Mouse (Mus musculus) gonadal fat pad, adult 2 months (tissue): ENCODE measurements around the gene Fbxo47. TPM values are rescaled to one million over a fixed set of nuclear protein-coding genes. Genes with fewer than 3 reads are reported as not detected.
"Not testable (repeated sequence)": the region's sequence is repeated elsewhere in the genome, so short reads cannot be mapped to it uniquely, and the experiment has no call there.

Experiments used
- DNase-seq: peaks from one replicate; pipeline ENCODE4 v3.0.0-alpha.2; 2012; ENCODE audit warnings: low read depth
- polyA plus RNA-seq: library from polyadenylated mRNA; depleted of rRNA; stranded (reverse); fragments of >200 nt; gene quantifications from 2 replicates; pipeline ENCODE4 v1.2.3, GENCODE M21; 2012

Fbxo47 gene
- polyA plus RNA-seq, 1 experiment: 0.39 TPM

GRCm38 (mm10) chr11:97880362-97880761 lies 3.6 kb downstream of the Fbxo47 start:
- no peak for DNase-seq

- no peak for DNase-seq
Observed at GRCm38 (mm10) chr11:97877341-97877740, 6.6 kb downstream of the Fbxo47 start.

- DNase-seq: no peak
Observed at GRCm38 (mm10) chr11:97874396-97874795, 9.6 kb downstream of the Fbxo47 start.

- not testable (repeated sequence) for DNase-seq
Observed at GRCm38 (mm10) chr11:97872378-97872777, 11.6 kb downstream of the Fbxo47 start.

GRCm38 (mm10) chr11:97867591-97867990 lies 16.4 kb downstream of the Fbxo47 start:
- no peak for DNase-seq

GRCm38 (mm10) chr11:97866091-97866888 lies 17.7 kb downstream of the Fbxo47 start:
- DNase-seq: no peak

- DNase-seq: no peak
Observed at GRCm38 (mm10) chr11:97865421-97865820, 18.5 kb downstream of the Fbxo47 start.

GRCm38 (mm10) chr11:97862148-97862547 lies 21.8 kb downstream of the Fbxo47 start:
- DNase-seq: no peak

GRCm38 (mm10) chr11:97855473-97855872 lies 28.5 kb downstream of the Fbxo47 start:
- DNase-seq: no peak

- no peak for DNase-seq
Observed at GRCm38 (mm10) chr11:97851601-97852000, 32.4 kb downstream of the Fbxo47 start.

GRCm38 (mm10) chr11:97850367-97850766 lies 33.6 kb downstream of the Fbxo47 start:
- DNase-seq: no peak

GRCm38 (mm10) chr11:97842001-97842400 lies 42.0 kb downstream of the Fbxo47 start:
- DNase-seq: no peak

GRCm38 (mm10) chr11:97840991-97841661 lies 42.8 kb downstream of the Fbxo47 start:
- no peak for DNase-seq

GRCm38 (mm10) chr11:97840539-97840954 lies 43.4 kb downstream of the Fbxo47 start, which contains the start of gene B230217C12Rik:
Gene B230217C12Rik (plus strand): TSS chr11:97840780.
- no peak for DNase-seq

GRCm38 (mm10) chr11:97840135-97840490 lies 43.8 kb downstream of the Fbxo47 start:
- DNase-seq: no peak

- DNase-seq: no peak
Observed at GRCm38 (mm10) chr11:97839441-97840134, 44.4 kb downstream of the Fbxo47 start.

- DNase-seq: no peak
Observed at GRCm38 (mm10) chr11:97838779-97839440, 45.0 kb downstream of the Fbxo47 start.

GRCm38 (mm10) chr11:97837641-97838149 lies 46.3 kb downstream of the Fbxo47 start:
- no peak for DNase-seq

- not testable (repeated sequence) for DNase-seq
Observed at GRCm38 (mm10) chr11:97837051-97837450, 46.9 kb downstream of the Fbxo47 start.

- no peak for DNase-seq
Observed at GRCm38 (mm10) chr11:97836541-97836940, 47.4 kb downstream of the Fbxo47 start.

- no peak for DNase-seq
Observed at GRCm38 (mm10) chr11:97833352-97833751, 50.6 kb downstream of the Fbxo47 start.

GRCm38 (mm10) chr11:97832001-97832400 lies 52.0 kb downstream of the Fbxo47 start:
- no peak for DNase-seq
